Mouse (Mus musculus) urinary bladder, postnatal 0 days (tissue): ENCODE data around the gene Capn15. TPM values are rescaled to one million over a fixed set of nuclear protein-coding genes. Genes with fewer than 3 reads are reported as not detected.

Experiments used
- polyA plus RNA-seq: library from polyadenylated mRNA; unstranded; fragments of >200 nt; fragmentation: Nextera tagmentation; extraction: Ambion mirVana; gene quantifications from 2 replicates; pipeline ENCODE4 v1.2.1, GENCODE M21; 2015

Capn15 gene
- 13.4 and 16.2 TPM in 2 replicates for polyA plus RNA-seq

DNA sequence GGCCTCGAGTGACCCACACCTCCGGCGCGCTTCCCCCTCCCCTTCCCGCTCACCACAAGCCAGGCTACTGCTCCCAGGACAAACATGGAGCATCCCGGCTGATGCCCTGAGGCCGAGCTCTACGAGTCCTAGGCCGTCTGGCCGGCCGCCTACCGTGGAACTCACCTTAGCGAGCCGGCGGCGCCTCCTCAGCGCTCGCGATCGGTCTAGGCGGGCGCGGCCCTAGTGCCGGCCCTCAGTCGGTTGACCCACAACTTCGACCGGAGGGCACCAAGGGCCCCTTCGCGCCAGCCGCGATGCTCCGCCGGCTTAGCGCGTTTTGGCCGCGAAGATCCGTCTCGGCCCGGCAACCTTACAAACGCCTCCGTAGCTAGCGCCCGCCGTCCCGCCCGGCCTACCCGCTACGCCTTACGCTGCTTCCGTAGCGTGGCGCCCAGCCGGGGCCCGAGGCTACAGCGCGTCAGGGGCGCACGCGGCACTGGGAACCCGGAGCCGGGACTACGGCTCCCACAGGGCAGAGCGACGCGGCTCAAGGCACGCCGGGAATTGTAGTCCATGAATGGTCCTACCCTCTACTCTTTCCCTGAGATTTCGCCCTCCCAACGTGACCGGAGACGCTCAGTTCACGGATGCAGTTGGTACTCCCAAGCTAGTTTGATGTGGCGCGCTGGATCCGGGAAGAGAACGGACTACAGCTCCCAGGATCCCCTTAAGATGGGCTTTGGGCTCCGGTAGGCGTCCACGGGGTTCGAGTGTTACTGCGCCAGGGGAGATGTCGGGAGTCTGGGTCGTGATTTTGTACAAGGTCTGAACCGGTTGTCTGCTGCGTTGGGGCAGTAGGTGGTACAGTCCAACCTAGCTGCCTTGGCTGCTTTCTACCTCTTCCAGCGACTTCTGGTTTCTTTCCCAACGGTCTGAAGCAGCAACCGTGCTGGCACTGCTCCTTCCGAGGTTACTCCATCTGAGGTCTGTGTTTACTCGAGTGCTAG lies at the start of gene Capn15:
Capn15 (minus strand) TSS at position 491 of the 989 bp plus-strand sequence.

DNA sequence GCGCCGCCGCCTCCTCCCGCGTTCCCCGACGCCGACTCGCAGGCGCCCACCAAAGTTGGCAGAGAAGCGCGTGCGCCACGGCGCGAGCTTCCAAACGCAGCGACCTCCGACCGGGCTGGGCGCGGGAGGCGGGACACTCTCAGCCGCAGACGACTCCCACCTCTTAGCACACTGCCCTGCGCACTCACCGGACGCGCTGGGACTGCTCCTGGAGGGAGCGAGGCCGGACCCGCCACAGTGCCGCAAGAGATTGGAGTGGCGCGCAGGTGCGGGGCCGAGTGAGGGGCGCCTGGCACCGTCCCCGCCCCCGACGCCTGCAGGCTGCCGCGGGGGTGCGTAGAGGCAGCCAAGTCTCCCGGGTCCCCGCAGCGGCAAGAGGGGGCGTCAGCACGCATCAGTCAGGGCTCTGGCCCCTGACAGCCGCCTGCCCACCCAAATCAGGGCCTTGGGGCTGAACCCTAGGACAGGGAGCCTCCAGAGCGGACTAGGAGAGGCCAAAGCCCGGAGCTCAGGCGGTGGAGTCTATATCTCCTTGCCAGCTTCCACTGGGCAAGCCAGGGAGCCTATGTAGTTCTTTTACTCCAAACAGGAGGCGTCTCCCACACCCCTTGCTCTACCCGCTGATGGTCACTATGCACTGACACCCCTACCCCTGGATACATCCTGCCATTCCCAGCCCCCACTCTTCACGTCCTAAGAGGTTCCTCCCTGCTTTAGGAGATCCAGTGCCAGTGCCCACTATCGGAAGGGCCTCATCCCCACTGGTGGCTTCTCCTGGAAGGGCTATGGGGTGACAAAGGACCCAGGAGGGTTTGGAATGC lies 33.6 kb downstream of the Capn15 start, which contains the start of gene A930017K11Rik:
A930017K11Rik (minus strand) TSS at position 763 of the 821 bp plus-strand sequence.

DNA sequence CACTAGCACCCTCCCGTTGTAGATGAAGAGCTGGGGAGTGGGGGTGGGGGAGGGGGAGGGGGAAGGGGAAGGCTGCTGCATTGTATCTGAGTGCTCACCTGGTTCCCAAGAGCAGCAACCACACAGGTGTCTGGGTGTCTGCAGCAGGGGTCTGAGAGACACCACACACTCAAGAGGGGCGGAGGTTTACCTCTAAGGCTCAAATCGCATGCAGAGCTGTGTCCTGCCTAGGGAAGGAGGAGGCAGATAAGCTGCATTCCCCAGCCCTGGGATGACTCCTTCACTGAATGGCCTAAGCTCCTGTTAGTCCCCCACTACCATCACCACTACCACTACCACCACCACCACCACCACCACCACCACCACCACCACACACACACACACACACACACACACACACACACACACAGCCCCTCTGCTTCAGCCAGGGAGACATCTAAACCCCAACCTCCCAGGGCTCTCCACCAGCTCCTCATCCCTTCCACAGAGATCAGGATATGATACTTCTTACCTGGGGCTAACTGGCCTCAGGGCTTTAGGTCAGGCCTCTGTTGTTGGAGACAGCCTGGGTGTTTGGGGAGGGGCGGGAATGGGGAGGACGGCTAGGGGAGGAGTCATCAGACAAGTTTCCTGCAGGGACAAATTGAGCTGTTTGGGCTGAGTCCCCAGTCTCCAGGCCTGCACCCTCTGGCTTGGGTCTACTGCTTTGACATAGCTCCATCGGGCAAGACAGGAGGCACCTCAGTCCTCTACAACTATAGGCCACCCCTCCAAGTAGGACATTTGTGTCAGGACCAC lies 41.0 kb downstream of the Capn15 start, which contains the start of the genes Pigq and Nhlrc4:
Pigq (minus strand) TSS at position 571 of the 798 bp plus-strand sequence.
Nhlrc4 (minus strand) TSS at position 596 of the 798 bp plus-strand sequence.

GRCm38 (mm10) chr17:25919144-25919785 lies 66.3 kb downstream of the Capn15 start, which contains the start of gene Rab40c:
TSS of gene Rab40c (minus strand) at chr17:25919727.

Other genes with a start within 250 kb of the Capn15 start
- 0.06 and 0.07 TPM in 2 replicates for gene Mslnl, start 249.8 kb downstream of the Capn15 start, polyA plus RNA-seq
- 160 and 189 TPM in 2 replicates for gene Msln, start 231.4 kb downstream of the Capn15 start, polyA plus RNA-seq
- 19.4 and 20.0 TPM in 2 replicates for gene Narfl, start 212.0 kb downstream of the Capn15 start, polyA plus RNA-seq
- gene Haghl, start 200.1 kb downstream of the Capn15 start, polyA plus RNA-seq, result 37.6 and 41.6 TPM in 2 replicates
- gene Ccdc78, start 199.2 kb downstream of the Capn15 start, polyA plus RNA-seq, result 0.24 and 0.27 TPM in 2 replicates
- gene Fam173a, start 192.9 kb downstream of the Capn15 start, polyA plus RNA-seq, result 79.0 and 85.2 TPM in 2 replicates
- gene AC134908.4, start 190.1 kb downstream of the Capn15 start, polyA plus RNA-seq, result 0.25 TPM in 1 of 2 replicates, not detected in the other
- gene Metrn, start 188.7 kb downstream of the Capn15 start, polyA plus RNA-seq, result 22.7 and 22.9 TPM in 2 replicates
- gene Fbxl16, start 176.7 kb downstream of the Capn15 start, polyA plus RNA-seq, result 1.4 and 1.8 TPM in 2 replicates
- gene Wdr24, start 162.2 kb downstream of the Capn15 start, polyA plus RNA-seq, result 10.9 and 11.6 TPM in 2 replicates
- 29.1 and 29.4 TPM in 2 replicates for gene Jmjd8, start 156.9 kb downstream of the Capn15 start, polyA plus RNA-seq
- 207 and 208 TPM in 2 replicates for gene Stub1, start 152.4 kb downstream of the Capn15 start, polyA plus RNA-seq
- gene Rhbdl1, start 148.5 kb downstream of the Capn15 start, polyA plus RNA-seq, result 5.1 and 6.3 TPM in 2 replicates
- gene Gm20683, start 144.0 kb downstream of the Capn15 start, polyA plus RNA-seq, result 1.8 and 2.3 TPM in 2 replicates
- gene Rhot2, start 140.9 kb downstream of the Capn15 start, polyA plus RNA-seq, result 9.2 and 11.0 TPM in 2 replicates
- gene Wdr90, start 124.3 kb downstream of the Capn15 start, polyA plus RNA-seq, result 5.9 and 6.2 TPM in 2 replicates
- 13.1 and 18.2 TPM in 2 replicates for gene Mcrip2, start 117.0 kb downstream of the Capn15 start, polyA plus RNA-seq
- 36.1 and 44.4 TPM in 2 replicates for gene Mettl26, start 110.7 kb downstream of the Capn15 start, polyA plus RNA-seq
- gene Wfikkn1, start 104.9 kb downstream of the Capn15 start, polyA plus RNA-seq, result 0.12 and 0.22 TPM in 2 replicates
- gene Rab40c, start 66.1 kb downstream of the Capn15 start, polyA plus RNA-seq, result 16.7 and 18.7 TPM in 2 replicates
- 27.5 and 29.1 TPM in 2 replicates for gene Pigq, start 40.9 kb downstream of the Capn15 start, polyA plus RNA-seq
- not detected in 2 replicates for gene Nhlrc4, start 40.8 kb downstream of the Capn15 start, polyA plus RNA-seq
- 0.07 TPM in 1 of 2 replicates, not detected in the other for gene A930017K11Rik, start 33.2 kb downstream of the Capn15 start, polyA plus RNA-seq
- gene Rab11fip3, start 83.8 kb upstream of the Capn15 start, polyA plus RNA-seq, result 7.8 and 8.2 TPM in 2 replicates
- gene Decr2, start 104.5 kb upstream of the Capn15 start, polyA plus RNA-seq, result 74.4 and 84.5 TPM in 2 replicates
- gene Nme4, start 109.8 kb upstream of the Capn15 start, polyA plus RNA-seq, result 21.8 and 22.5 TPM in 2 replicates
- 3.1 and 4.2 TPM in 2 replicates for gene Tmem8, start 127.5 kb upstream of the Capn15 start, polyA plus RNA-seq
- gene Mrpl28, start 137.7 kb upstream of the Capn15 start, polyA plus RNA-seq, result 116 and 122 TPM in 2 replicates
- gene Axin1, start 152.9 kb upstream of the Capn15 start, polyA plus RNA-seq, result 5.2 and 7.5 TPM in 2 replicates
- 0.08 and 0.42 TPM in 2 replicates for gene Pdia2, start 213.3 kb upstream of the Capn15 start, polyA plus RNA-seq
- gene Rgs11, start 217.2 kb upstream of the Capn15 start, polyA plus RNA-seq, result 12.4 and 13.9 TPM in 2 replicates
- 10.1 and 10.7 TPM in 2 replicates for gene Arhgdig, start 222.0 kb upstream of the Capn15 start, polyA plus RNA-seq